In genomic region chr8:57410473-57410863, GRCm38 (mm10) we compare ENCODE assay signal across 9 mouse cellular contexts. TPM values are rescaled to one million over a fixed set of nuclear protein-coding genes. Genes with fewer than 3 reads are reported as not detected.
DNase-seq lines count a peak whose midpoint lies in the region; ATAC-seq lines count a peak whose summit lies in the region.
"Had no signal": no experiment of that assay in that cellular context is flagged by ENCODE, and none has a peak within 500 bp of the region (broad histone marks: within the 10 kb centered on the region; RNA-seq: fewer than 3 reads in every experiment).

No protein-coding gene starts in this region.

- no peak for DNase-seq in frontal cortex, postnatal 25 days (ENCODE audit: low spot score in 2 of 2)
- DNase-seq in ZHBTc4 (ENCODE audit: low read depth, low spot score): peak; percentile 93
- DNase-seq in hindbrain, embryonic 14.5 days (ENCODE audit: low spot score): peak; percentile 69
- peak; percentile 49 for DNase-seq in mesoderm, embryonic 11.5 days (ENCODE audit: low read depth, low spot score)
- no peak for DNase-seq in yolk sac, embryonic 10.5 days (ENCODE audit: low spot score)
- no peak for DNase-seq in urinary bladder, postnatal 25 days (ENCODE audit: low spot score)
- no peak for DNase-seq in right cerebral cortex, postnatal 36 days (ENCODE audit: low spot score in 2 of 2)

- no peak overlapping the region for H3K27ac ChIP-seq in hindbrain, embryonic 14.5 days

- ATAC-seq in frontal cortex, adult (ENCODE audit: low TSS enrichment): peak; percentile 76
- ATAC-seq in hindbrain, embryonic 14.5 days (ENCODE audit: low FRiP score): peak; percentile 52; the same call in 1 of the 2 replicates

- H3K4me3 ChIP-seq in hindbrain, embryonic 14.5 days (replicated peaks; ENCODE audit: low read length): peak overlapping the region; percentile 2

- WGBS in hindbrain, embryonic 14.5 days: 4% methylated on average over 16 of the region's 16 CpGs

- no peaks in the 10 kb centered on the region; the same call in 1 of the 2 replicates for H3K4me1 ChIP-seq in hindbrain, embryonic 14.5 days (replicated peaks; ENCODE audit: control insufficient read depth, insufficient read depth, low read length)

- H3K27me3 ChIP-seq in hindbrain, embryonic 14.5 days (ENCODE audit: control insufficient read depth, insufficient read depth, low read length): peaks cover 8% of the 10 kb centered on the region; the same call in 1 of the 2 replicates

- no peaks in the 10 kb centered on the region for H3K9me3 ChIP-seq in hindbrain, embryonic 14.5 days (ENCODE audit: control insufficient read depth, low read length)

- H3K9ac ChIP-seq in hindbrain, embryonic 14.5 days: no peak overlapping the region

- no peaks in the 10 kb centered on the region for H3K36me3 ChIP-seq in hindbrain, embryonic 14.5 days (replicated peaks; ENCODE audit: control insufficient read depth, insufficient read depth)

- H3K4me2 ChIP-seq in hindbrain, embryonic 14.5 days (replicated peaks): peak overlapping the region; percentile 43

RNA-seq across cellular contexts. Expression of gene Scrg1, which starts 45.3 kb away (rescaled TPM):
- polyA plus RNA-seq in hindbrain, embryonic 14.5 days (2014; fragmentation: Nextera tagmentation; extraction: Ambion mirVana): 8.9 and 10.2 TPM in 2 replicates
- polyA plus RNA-seq: testis, adult 2 months had no signal

Comparison
In these comparisons a context has a peak if more than half of its experiments do, and no peak if none do; other contexts are left out.
1. DNase-seq: peak in ZHBTc4 (single experiment), hindbrain, embryonic 14.5 days (single experiment) and mesoderm, embryonic 11.5 days (single experiment); none in frontal cortex, postnatal 25 days (0 of 2), yolk sac, embryonic 10.5 days (single experiment), urinary bladder, postnatal 25 days (single experiment) and right cerebral cortex, postnatal 36 days (0 of 2).